Mouse (Mus musculus) kidney, adult 10 weeks (tissue): ENCODE results near the gene Zfp764. TPM values are rescaled to one million over a fixed set of nuclear protein-coding genes. Genes with fewer than 3 reads are reported as not detected.

Experiments
- polyA plus RNA-seq: library from polyadenylated mRNA; stranded (reverse); fragments of 350-450 nt; fragmentation: Illumina TruSeq; extraction: RNeasy Lipid Tissue Mini Kit (QIAGEN cat#74804); gene quantifications from one replicate; pipeline ENCODE4 v1.2.3, GENCODE M21; 2014; ENCODE audit warnings: low read depth, low replicate concordance

Gene Zfp764
- polyA plus RNA-seq: 2.5 TPM

DNA sequence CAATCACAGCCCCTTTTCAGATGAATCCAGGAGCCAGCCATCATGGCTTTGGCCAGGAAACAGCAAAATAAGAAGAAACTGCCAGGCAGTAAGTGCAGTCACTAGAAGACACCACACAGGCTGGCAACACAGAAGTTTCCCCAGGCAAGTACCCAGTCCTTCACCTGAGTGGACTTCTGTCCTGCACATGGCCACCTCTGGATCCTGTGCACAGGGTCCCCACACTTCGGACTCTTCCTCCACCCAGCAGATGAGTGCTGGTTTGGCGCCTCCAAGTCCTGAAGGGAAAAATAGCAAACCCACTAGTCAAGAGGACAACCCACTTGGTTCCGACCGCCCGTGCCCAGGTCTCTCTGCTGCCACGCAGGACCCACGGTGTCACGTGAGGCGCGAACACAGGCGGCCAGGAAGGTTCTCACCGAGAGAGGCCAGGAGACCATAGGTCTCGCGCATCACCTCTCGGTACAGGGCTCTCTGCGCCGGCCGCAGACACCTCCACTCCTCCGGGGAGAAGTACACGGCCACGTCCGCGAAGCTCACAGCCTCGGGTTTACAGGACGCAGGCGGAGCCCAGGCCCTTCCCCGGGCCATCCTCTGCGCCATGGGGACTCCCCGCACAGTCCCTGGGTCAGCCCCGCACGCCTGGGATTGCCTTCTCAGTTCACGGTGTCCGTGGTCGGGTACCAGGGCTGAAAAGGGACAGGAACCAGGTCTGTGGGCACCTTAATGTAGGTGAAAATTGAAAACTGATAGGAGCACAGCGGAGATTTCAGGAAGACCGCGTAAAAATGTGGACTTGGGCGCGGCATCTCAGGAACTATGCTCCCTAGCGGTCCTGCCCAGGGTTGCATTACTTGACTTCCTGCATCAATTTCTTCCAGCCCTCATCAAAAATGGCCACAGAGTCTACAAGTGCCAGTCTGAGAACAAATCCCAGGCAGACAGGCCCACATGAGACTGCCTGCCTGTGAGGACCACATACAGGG lies at the start of gene Zfp764:
Gene Zfp764, minus strand, starts transcription at position 821 of the 986 bp plus-strand sequence.

DNA sequence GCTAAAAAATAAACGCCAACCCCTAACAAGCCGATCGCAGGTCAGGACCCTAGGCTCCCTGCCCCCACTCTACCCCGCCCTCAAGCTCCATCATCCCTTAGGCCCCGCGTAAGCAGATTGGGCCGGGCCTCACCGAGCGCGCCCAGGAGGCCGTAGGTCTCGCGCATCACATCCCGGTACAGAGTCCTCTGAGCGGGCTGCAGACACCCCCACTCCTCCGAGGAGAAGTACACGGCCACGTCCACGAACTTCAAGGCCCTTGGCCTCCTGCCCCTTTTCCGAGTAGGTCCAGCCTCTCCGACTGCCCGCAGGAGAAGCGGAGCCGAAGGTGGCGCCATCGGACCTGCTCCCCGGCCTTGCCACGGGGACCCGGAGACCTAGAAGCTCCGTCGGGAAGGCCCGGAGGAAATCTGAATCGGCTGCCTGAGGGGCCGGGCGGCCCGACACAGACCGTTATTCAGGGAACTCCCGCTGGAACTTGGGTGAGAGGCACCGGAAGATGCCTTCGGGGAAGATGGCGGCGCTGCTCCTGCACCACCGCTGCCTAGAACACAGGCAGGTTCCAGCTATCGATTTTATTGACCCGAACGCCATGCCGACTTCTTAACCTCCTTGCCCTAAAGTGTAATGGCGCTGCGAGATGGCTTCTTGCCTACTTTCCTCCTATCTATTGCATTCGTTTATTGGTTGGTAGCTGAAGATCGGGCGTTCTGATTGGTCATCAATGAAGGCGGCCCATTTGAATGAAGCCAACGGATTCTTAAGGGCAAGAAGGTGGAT lies 42.1 kb upstream of the Zfp764 start, which contains the start of gene Zfp689:
Gene Zfp689, minus strand, starts transcription at position 638 of the 780 bp plus-strand sequence.

DNA sequence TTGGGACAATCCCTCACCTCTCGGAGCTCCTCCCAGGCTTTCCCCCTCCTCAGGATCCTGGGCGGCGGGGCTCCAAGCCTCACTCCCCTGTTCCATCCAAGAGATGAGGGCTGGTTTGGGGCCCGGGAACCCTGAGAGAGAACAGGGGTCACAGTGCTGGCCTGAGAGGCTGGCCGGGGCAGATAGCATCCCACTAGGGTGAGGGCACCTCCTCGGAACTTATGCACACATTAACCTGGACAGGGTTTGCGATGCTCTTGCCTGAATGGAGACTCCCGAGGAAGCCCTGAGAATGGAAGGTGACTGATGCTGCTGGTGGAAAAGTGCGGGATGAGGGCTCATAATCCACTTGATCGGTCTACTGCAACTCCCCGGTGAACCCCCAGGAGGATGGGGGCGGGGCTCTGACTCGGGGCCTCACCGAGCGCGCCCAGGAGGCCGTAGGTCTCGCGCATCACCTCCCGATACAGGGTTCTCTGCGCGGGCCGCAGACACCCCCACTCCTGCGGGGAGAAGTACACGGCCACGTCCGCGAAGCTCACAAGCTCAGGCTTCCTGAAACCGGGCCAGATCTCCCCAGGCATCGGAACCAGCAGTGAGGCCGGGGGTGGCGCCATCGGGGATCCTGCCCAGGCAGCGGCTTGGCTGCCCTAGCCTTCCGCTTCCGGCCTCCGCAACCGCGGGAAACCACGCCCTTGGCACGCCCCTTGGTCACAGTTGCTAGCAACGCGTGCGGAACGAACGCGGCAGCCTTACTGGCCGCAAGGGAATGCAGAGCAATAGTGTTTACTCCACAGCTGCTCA lies 15.0 kb upstream of the Zfp764 start, which contains the start of gene Zfp688:
Gene Zfp688, minus strand, starts transcription at position 681 of the 804 bp plus-strand sequence.

DNA sequence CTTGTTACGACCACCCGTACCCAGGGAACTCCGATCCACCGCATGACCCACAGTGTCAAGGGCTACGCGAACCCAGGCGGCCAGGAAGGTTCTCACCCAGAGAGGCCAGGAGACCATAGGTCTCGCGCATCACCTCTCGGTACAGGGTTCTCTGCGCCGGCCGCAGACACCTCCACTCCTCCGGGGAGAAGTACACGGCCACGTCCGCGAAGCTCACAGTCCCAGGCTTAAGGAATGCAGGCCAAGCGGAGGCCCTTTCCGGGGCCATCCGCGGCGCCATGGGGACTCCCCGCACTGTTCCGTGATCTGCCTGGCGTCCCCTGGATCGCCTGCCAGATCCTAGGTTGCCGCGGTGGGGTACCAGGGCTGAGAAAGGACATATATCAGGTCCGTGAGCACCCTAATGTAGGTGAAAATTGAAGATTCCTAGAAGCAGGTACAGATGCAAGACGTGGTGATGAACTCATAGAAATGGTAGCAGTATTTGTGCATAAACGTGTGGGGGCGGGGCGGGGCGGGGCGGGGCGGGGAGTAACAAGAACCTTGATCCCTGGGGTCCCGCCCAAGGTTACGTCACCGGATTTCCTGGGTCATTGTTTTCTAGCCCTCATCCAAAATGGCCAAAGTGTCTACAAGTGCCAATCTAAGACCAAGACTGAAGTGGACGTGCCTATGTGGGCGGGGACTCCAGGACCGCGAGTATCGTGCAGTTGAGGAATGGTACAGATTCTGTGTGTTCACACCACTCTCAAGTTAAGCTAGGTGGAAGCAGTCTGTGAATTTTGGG lies 13.3 kb downstream of the Zfp764 start, which contains the start of gene E430018J23Rik:
Gene E430018J23Rik, minus strand, starts transcription at position 473 of the 787 bp plus-strand sequence.

DNA sequence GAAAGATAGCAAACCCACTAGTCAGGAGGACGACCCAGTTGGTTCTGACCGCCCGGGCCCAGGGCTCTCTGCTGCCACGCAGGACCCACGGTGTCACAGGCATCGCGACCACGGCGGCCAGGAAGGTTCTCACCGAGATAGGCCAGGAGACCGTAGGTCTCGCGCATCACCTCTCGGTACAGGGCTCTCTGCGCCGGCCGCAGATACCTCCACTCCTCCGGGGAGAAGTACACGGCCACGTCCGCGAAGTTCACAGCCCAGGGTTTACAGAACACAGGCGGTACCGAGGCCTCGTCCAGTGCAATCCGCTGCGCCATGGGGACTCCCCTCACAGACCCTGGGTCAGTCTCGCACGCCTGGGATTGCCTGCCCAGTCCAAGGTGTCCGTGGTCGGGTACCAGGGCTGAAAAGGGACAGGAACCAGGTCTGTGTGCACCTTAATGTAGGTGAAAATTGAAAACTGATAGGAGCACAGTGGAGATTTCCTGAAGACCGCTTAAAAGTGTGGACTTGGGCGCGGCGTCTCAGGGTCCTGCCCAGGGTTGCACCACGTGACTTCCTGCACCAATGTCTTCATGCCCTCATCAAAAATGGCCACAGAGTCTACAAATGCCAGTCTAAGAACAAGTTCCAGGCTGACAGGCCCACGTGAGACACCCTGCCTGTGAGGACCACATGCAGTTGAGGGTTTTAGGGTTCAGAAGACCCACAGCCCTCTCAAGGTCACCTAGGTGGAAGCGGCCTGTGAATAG lies 19.8 kb downstream of the Zfp764 start, which contains the start of gene 9130019O22Rik:
Gene 9130019O22Rik, minus strand, starts transcription at position 526 of the 752 bp plus-strand sequence.

DNA sequence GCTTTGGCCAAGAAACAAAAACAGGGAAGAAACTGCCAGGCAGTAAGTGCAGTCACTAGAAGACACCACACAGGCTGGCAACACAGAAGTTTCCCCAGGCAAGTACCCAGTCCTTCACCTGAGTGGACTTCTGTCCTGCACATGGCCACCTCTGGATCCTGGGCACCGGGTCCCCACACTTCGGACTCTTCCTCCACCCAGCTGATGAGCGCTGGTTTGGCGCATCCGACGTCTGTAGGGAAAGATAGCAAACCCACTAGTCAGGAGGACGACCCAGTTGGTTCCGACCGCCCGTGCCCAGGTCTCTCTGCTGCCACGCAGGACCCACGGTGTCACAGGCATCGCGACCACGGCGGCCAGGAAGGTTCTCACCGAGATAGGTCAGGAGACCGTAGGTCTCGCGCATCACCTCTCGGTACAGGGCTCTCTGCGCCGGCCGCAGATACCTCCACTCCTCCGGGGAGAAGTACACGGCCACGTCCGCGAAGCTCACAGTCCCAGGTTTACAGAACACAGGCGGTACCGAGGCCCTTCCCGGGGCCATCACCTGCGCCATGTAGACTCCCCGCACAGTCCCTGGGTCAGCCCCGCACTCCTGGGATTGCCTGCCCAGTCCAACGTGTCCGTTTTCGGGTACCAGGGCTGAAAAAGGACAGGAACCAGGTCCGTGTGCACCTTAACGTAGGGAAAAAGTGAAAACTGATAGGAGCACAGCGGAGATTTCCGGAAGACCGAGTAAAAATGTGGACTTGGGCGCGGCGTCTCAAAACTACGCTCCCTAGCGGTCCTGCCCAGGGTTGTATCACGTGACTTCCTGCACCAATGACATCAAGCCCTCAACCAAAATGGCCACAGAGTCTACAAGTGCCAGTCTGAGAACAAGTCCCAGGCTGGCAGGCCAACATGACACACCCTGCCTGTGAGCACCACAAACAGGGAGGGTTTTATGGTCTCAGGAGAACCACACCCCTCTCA lies 31.1 kb downstream of the Zfp764 start, which contains the start of gene Zfp747:
Gene Zfp747, minus strand, starts transcription at position 780 of the 975 bp plus-strand sequence.

Other genes starting within 250 kb of the Zfp764 start
- 11.2 TPM for gene Cd2bp2, start 210.8 kb downstream of the Zfp764 start, polyA plus RNA-seq
- 1.9 TPM for gene Tbc1d10b, start 198.4 kb downstream of the Zfp764 start, polyA plus RNA-seq
- not detected for gene Mylpf, start 197.9 kb downstream of the Zfp764 start, polyA plus RNA-seq
- 1.3 TPM for gene Zfp553, start 173.8 kb downstream of the Zfp764 start, polyA plus RNA-seq
- not detected for gene Sept1, start 173.7 kb downstream of the Zfp764 start, polyA plus RNA-seq
- not detected for gene Zfp771, start 162.5 kb downstream of the Zfp764 start, polyA plus RNA-seq
- not detected for gene Dctpp1, start 146.1 kb downstream of the Zfp764 start, polyA plus RNA-seq
- 208 TPM for gene Sephs2, start 132.8 kb downstream of the Zfp764 start, polyA plus RNA-seq
- 0.16 TPM for gene Itgal, start 110.6 kb downstream of the Zfp764 start, polyA plus RNA-seq
- gene Zfp768, start 61.2 kb downstream of the Zfp764 start, polyA plus RNA-seq: 4.7 TPM
- gene Zfp747, start 30.8 kb downstream of the Zfp764 start, polyA plus RNA-seq: 1.6 TPM
- 0.97 TPM for gene 9130019O22Rik, start 19.7 kb downstream of the Zfp764 start, polyA plus RNA-seq
- 0.69 TPM for gene E430018J23Rik, start 13.2 kb downstream of the Zfp764 start, polyA plus RNA-seq
- gene Zfp688, start 15.2 kb upstream of the Zfp764 start, polyA plus RNA-seq: 0.89 TPM
- gene Zfp689, start 42.3 kb upstream of the Zfp764 start, polyA plus RNA-seq: 0.89 TPM
- 10.5 TPM for gene Prr14, start 52.8 kb upstream of the Zfp764 start, polyA plus RNA-seq
- gene Fbrs, start 72.4 kb upstream of the Zfp764 start, polyA plus RNA-seq: 6.2 TPM
- 7.5 TPM for gene Srcap, start 105.2 kb upstream of the Zfp764 start, polyA plus RNA-seq
- 4.0 TPM for gene Gm42715, start 112.8 kb upstream of the Zfp764 start, polyA plus RNA-seq
- gene Tmem265, start 154.6 kb upstream of the Zfp764 start, polyA plus RNA-seq: not detected
- gene Phkg2, start 166.5 kb upstream of the Zfp764 start, polyA plus RNA-seq: 15.2 TPM
- gene Ccdc189, start 181.8 kb upstream of the Zfp764 start, polyA plus RNA-seq: 0.73 TPM
- 1.3 TPM for gene Rnf40, start 181.9 kb upstream of the Zfp764 start, polyA plus RNA-seq
- 6.6 TPM for gene Zfp629, start 209.0 kb upstream of the Zfp764 start, polyA plus RNA-seq